Mouse (Mus musculus) limb, embryonic 13.5 days (tissue): ENCODE measurements around the gene Mtf2. TPM values are rescaled to one million over a fixed set of nuclear protein-coding genes. Genes with fewer than 3 reads are reported as not detected.
"Not testable (repeated sequence)": the region's sequence is repeated elsewhere in the genome, so short reads cannot be mapped to it uniquely, and the experiment has no call there.

Experiments
- ATAC-seq: fragments of 200-750 bp; cut with Nextera tagmentation; 2 replicates; pipeline ENCODE4 v1.8.0; 2017; ENCODE audit warnings: low read depth, moderate number of reproducible peaks, moderate TSS enrichment; ENCODE audit not compliant: low FRiP score
- H3K27ac ChIP-seq: fragments of 300-500 bp; sonication (generic); 2 replicates; pipeline ENCODE4 v1.5.1; 2015; ENCODE audit warnings: inconsistent platforms, mild to moderate bottlenecking, moderate library complexity
- H3K27me3 ChIP-seq: fragments of 300-500 bp; sonication (generic); 2 replicates; pipeline ENCODE4 v1.6.1; 2015; ENCODE audit warnings: mild to moderate bottlenecking, inconsistent platforms
- H3K36me3 ChIP-seq: fragments of 300-500 bp; sonication (generic); 2 replicates; pipeline ENCODE4 v1.6.1; 2015; ENCODE audit warnings: inconsistent platforms, mild to moderate bottlenecking, moderate library complexity
- H3K4me1 ChIP-seq: fragments of 300-500 bp; sonication (generic); 2 replicates; pipeline ENCODE4 v1.6.1; 2015; ENCODE audit warnings: inconsistent platforms
- H3K4me2 ChIP-seq: fragments of 300-500 bp; sonication (generic); replicated peaks from 2 replicates; pipeline ENCODE4 v1.6.1; 2015; ENCODE audit warnings: inconsistent platforms, mild to moderate bottlenecking, moderate library complexity
- H3K4me3 ChIP-seq: fragments of 300-500 bp; sonication (generic); 2 replicates; pipeline ENCODE4 v1.5.1; 2015; ENCODE audit warnings: moderate library complexity, mild to moderate bottlenecking, inconsistent platforms
- H3K9ac ChIP-seq: fragments of 300-500 bp; sonication (generic); 2 replicates; pipeline ENCODE4 v1.6.1; 2015; ENCODE audit warnings: mild to moderate bottlenecking, inconsistent platforms
- H3K9me3 ChIP-seq: fragments of 300-500 bp; sonication (generic); 2 replicates; pipeline ENCODE4 v1.6.1; 2016; ENCODE audit warnings: inconsistent platforms
- WGBS: fragments of 180-500 bp; shearing (Covaris S2); methylation state at CpG from one replicate; pipeline ENCODE4 v1.1.7; 2015; 5-methylcytosine and 5-hydroxymethylcytosine counted together
- polyA plus RNA-seq: library from polyadenylated mRNA; unstranded; fragments of >200 nt; fragmentation: Nextera tagmentation; extraction: Ambion mirVana; gene quantifications from 2 replicates; pipeline ENCODE4 v1.2.1, GENCODE M21; 2015

Gene Mtf2
- polyA plus RNA-seq, 1 experiment from 2014 or later: 142 TPM

DNA sequence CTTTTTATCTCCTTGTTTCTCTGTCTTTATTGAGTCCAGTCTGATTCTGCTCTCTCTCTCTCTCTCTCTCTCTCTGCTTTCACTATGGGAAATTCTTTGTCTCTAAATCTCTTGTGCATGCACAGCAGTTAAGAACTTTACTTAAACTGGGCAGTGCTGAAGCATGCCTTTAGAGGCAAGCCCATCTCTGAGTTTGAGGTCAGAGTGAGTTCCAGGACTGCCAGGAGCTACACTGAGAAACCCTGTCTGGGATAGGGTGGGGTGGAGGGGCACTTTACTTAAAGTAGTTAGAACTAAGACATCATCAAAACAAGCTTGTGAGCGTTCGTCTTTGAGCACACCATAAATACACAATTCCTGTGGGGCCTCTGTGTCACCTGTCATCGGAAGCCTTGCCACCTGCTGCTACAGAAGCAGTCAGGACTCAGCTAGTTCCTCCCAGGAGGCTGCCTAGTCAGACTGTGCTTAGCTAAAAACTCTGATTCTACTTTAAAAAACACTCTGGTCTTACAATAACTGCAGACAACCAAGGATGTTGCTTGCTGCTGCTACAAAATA lies 15.7 kb upstream of the Mtf2 start:
- no peak overlapping the region for H3K27ac ChIP-seq
- no peak for ATAC-seq
- H3K9ac ChIP-seq: no peak overlapping the region
- no peaks in the 10 kb centered on the region for H3K9me3 ChIP-seq
- no peak overlapping the region for H3K4me2 ChIP-seq
- H3K27me3 ChIP-seq: no peaks in the 10 kb centered on the region
- no peaks in the 10 kb centered on the region for H3K4me1 ChIP-seq
- no peak overlapping the region for H3K4me3 ChIP-seq
- WGBS: 7% methylated on average over 3 of the region's 3 CpGs
- no peaks in the 10 kb centered on the region for H3K36me3 ChIP-seq

DNA sequence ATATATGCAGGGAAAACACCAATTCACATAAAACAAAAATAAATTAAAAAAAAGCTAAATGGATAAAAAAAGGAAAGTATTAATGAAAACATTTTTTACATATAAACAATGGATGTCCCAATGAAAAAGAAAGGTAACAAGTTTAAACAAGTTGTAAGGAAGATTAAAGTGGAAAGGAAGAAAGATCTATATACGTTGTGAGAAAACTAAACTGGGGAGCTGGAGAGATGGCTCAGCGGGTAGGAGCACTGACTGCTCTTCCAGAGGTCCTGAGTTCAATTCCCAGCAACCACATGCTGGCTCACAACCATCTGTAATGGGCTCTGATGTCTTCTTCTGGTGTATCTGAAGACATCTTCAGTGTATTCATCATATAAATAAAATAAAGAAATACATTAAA lies 14.4 kb upstream of the Mtf2 start:
- H3K9me3 ChIP-seq: no peaks in the 10 kb centered on the region
- WGBS: 88% methylated on average over 2 of the region's 2 CpGs

DNA sequence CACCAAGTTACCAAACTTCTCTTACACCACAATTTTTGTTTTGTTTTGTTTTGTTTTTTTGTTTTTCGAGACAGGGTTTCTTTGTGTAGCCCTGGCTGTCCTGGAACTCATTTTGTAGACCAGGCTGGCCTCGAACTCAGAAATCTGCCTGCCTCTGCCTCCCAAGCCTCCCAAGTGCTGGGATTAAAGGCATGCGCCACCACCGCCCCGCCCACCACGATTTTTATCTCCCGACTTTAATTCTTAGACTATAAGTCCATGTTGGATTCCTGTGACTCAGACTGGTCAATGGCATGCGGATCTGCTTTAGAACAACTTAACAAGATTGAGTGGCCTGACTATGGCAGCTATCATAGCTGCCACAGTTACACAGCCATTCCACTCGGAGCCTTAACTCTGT lies 13.7 kb upstream of the Mtf2 start:
- not testable (repeated sequence) for H3K27ac ChIP-seq, H3K4me2 ChIP-seq, H3K9me3 ChIP-seq, H3K36me3 ChIP-seq, H3K9ac ChIP-seq, H3K27me3 ChIP-seq, ATAC-seq, H3K4me3 ChIP-seq, H3K4me1 ChIP-seq
- 90% methylated on average over 9 of the region's 9 CpGs for WGBS

More for the DNA sequence above, 14.4 kb upstream of the Mtf2 start:
- no peak overlapping the region for H3K27ac ChIP-seq
- H3K9ac ChIP-seq: no peak overlapping the region
- no peak for ATAC-seq
- H3K36me3 ChIP-seq: no peaks in the 10 kb centered on the region
- no peaks in the 10 kb centered on the region for H3K4me1 ChIP-seq
- H3K4me2 ChIP-seq: no peak overlapping the region
- no peaks in the 10 kb centered on the region for H3K27me3 ChIP-seq
- no peak overlapping the region for H3K4me3 ChIP-seq

DNA sequence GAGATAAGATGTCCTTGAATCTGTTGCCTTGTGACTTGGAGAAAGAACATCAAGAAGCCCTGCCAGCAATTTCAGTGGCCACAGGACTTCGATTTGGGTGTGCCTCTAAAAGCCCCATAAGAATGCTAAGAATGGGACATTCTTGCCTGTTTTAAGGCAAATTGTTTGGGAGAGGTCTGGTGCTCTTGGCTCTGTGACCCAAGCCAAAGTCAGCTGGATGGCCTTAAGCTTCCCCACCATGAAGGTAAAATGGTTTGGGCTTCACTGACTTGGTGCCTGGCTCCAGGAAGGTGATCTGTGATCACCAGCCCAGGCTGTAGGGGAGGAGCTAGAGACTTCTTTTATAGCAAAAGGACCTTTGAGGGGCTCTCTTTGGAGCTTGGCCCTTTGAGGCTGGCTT lies 13.3 kb upstream of the Mtf2 start:
- Histone ChIP-seq H3K36me3 (no peaks in the 10 kb centered on the region), H3K4me2 (no peak overlapping the region), H3K4me1 (no peaks in the 10 kb centered on the region), H3K9ac (no peak overlapping the region), H3K27me3 (no peaks in the 10 kb centered on the region), H3K9me3 (no peaks in the 10 kb centered on the region), H3K4me3 (no peak overlapping the region), H3K27ac (no peak overlapping the region)
- ATAC-seq: no peak
- WGBS: 91% methylated on average over 1 of the region's 1 CpGs

DNA sequence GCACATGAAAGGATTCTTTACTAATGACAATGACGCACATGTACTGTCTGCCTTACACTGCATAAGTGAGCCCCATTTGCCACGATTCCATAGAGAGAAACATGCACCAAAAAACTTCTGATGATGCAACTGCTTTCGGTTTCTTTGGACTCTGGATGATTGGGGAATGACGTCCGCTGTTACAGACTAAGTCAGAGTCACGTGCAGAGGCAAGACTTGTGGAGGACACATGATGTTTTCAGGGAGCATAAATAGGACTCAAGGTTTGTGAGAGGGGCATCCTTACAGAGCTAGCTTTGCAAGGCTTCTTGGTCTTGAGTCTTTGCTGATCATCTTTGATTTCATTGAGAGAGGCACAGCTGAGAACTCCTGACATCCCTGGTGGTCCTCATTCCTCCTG lies 11.9 kb upstream of the Mtf2 start:
- Histone ChIP-seq H3K9me3 (no peaks in the 10 kb centered on the region), H3K9ac (no peak overlapping the region), H3K4me3 (no peak overlapping the region), H3K4me1 (no peaks in the 10 kb centered on the region), H3K36me3 (no peaks in the 10 kb centered on the region), H3K4me2 (no peak overlapping the region), H3K27ac (no peak overlapping the region), H3K27me3 (no peaks in the 10 kb centered on the region)
- 92% methylated on average over 6 of the region's 6 CpGs for WGBS
- ATAC-seq: no peak

DNA sequence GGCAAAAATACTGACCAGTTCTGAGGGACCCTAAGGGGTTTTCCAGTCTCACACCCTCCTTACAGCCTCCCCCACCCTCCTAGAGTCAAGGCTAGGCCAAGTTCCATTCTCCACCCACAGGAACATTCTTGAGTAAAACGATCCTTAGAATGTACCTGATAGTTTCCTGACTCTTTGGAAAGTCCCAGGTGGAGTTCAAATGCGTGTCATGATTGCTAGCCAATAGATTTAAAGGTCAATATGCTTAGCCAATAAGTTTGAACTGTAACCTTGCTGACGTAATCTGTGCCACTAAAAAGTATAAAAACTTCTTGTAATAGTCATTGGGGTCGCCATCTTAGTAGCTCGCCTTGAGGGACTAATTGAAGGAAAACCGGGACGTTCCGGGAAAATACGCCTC lies 5.1 kb upstream of the Mtf2 start:
- Histone ChIP-seq H3K9me3 (no peaks in the 10 kb centered on the region), H3K4me3 (no peak overlapping the region), H3K9ac (no peak overlapping the region), H3K36me3 (no peaks in the 10 kb centered on the region), H3K27me3 (no peaks in the 10 kb centered on the region), H3K4me2 (no peak overlapping the region), H3K4me1 (no peaks in the 10 kb centered on the region), H3K27ac (no peak overlapping the region)
- 92% methylated on average over 9 of the region's 9 CpGs for WGBS
- no peak for ATAC-seq

DNA sequence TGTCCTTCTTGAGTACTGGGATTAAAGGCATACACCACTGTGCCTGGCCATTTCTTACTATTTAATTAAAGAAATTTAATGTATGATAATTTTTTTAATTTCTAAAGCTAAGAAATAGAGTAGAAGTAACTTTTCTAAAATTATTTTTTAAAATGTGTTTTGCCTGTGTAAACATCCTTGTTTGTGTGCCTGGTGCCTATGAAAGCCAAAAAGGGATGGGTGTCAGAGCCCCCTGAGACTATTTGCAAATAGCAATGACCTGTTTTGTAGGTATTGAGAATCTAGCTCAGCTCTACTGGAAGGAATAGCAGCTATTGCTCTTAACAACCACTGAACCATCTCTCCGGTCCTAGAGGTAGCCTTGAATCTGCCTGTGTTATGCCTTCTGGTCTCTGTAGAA lies 6.8 kb downstream of the Mtf2 start:
- H3K36me3 ChIP-seq: peaks cover 84% of the 10 kb centered on the region
- 100% methylated on average over 1 of the region's 1 CpGs for WGBS
- no peak overlapping the region for H3K9ac ChIP-seq

DNA sequence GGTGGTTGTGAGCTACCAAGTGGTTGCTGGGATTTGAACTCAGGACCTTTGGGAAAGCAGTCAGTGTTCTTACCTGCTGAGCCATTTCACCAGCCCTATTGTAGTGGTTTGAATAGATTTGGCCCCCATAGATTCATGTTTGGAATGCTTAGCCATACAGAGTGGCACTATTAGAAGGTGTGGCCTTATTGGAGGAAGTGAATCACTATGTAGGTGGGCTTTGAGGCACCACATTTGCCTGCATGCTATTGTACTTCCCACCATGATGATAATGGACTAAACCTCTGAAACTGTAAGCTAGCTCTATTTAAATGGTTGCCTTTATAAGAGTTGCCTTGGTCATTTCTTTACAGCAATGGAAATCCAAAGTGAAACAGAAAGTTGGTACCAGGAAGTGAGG lies 10.8 kb downstream of the Mtf2 start:
- no peaks in the 10 kb centered on the region for H3K27me3 ChIP-seq
- H3K36me3 ChIP-seq: peaks cover 69% of the 10 kb centered on the region
- no peak for ATAC-seq

More for the DNA sequence above, 6.8 kb downstream of the Mtf2 start:
- Histone ChIP-seq H3K4me1 (peaks cover 6% of the 10 kb centered on the region), H3K4me2 (no peak overlapping the region), H3K4me3 (no peak overlapping the region), H3K27ac (no peak overlapping the region), H3K27me3 (no peaks in the 10 kb centered on the region), H3K9me3 (peaks cover 5% of the 10 kb centered on the region; the same call in 1 of the 2 replicates)
- no peak for ATAC-seq

DNA sequence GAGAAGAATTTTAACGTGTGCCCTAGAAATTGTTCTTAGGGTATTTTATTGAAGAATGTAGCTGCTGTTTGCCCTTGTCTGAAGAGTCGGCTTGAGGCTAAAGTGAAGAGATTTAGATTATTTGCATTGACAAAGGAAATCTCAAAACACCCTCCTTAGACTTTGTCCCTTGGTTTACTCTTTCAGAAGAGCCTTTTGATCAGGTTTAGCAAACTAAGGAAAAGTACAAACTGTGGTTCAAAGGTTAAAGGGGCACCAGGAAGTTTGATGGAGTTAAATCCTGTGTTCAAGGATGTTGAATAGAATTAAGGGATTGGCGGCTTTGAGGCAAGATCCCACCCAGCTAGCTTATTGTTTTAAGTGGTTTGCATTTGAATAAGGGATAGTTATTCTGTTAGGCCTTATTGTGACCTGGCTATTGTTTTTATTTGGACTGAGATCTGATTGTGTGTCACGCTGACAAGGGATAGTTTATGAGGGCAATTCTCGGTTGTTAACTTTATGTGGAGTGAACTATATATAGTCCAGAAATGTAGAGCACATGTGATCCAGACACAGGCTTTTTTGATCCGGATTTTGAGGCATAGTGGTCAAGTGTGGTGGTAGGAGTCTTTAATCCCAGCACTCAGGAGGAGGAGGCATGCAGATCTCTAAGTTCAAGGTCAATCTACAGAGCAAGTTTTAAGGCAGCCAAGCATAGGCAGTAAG lies 11.5 kb downstream of the Mtf2 start:
- 76% methylated on average over 6 of the region's 6 CpGs for WGBS
- no peak overlapping the region for H3K4me2 ChIP-seq
- H3K9me3 ChIP-seq: peaks cover 5% of the 10 kb centered on the region; the same call in 1 of the 2 replicates
- no peak overlapping the region for H3K9ac ChIP-seq
- ATAC-seq: no peak
- H3K27me3 ChIP-seq: no peaks in the 10 kb centered on the region
- H3K27ac ChIP-seq: no peak overlapping the region
- H3K4me1 ChIP-seq: no peaks in the 10 kb centered on the region
- peaks cover 67% of the 10 kb centered on the region for H3K36me3 ChIP-seq
- H3K4me3 ChIP-seq: no peak overlapping the region

More for the DNA sequence above, 10.8 kb downstream of the Mtf2 start:
- Histone ChIP-seq H3K4me2 (no peak overlapping the region), H3K9ac (no peak overlapping the region), H3K4me3 (no peak overlapping the region), H3K4me1 (no peaks in the 10 kb centered on the region), H3K27ac (no peak overlapping the region), H3K9me3 (peaks cover 5% of the 10 kb centered on the region; the same call in 1 of the 2 replicates)

DNA sequence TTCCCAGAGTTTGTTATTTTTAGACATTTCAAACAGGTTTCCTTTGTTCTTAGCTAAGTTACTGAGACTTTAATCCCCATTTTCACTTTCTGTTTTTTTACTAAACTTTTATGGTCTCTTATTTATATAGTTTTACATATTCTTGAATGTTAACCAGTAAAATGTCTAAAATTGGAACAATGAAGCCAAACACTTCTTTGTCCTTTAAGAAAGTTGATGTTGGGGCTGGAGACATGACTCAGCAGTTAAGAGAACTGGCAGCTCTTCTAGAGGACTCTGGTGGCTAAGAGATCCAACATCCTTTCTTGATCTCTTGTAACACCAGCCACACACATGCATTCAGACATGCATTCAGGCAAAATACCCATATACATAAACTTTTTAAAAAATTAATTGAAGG lies 14.1 kb downstream of the Mtf2 start:
- Histone ChIP-seq H3K4me1 (no peaks in the 10 kb centered on the region), H3K27ac (no peak overlapping the region), H3K4me2 (no peak overlapping the region), H3K36me3 (peaks cover 65% of the 10 kb centered on the region), H3K4me3 (no peak overlapping the region), H3K9me3 (peaks cover 5% of the 10 kb centered on the region; the same call in 1 of the 2 replicates), H3K9ac (no peak overlapping the region), H3K27me3 (no peaks in the 10 kb centered on the region)
- ATAC-seq: no peak

DNA sequence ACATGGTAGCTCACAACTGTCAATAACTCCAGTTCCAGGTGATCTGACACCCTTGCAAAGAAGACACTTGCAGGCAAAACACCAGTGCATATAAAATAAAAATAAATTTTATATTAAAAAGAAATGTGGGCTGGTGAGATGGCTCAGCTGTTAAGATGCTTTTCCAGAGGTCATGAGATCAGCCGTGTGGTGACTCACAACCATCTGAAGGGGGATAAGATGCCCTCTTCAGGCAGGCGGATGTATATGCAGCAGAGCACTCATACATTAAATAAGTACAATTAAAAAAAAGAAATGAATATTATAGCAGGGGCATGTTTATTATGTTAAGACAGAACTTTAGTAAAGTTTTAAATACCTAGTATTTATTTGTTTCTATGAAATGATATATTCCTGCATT lies 16.9 kb downstream of the Mtf2 start:
- no peak for ATAC-seq
- Histone ChIP-seq H3K9me3 (no peaks in the 10 kb centered on the region), H3K4me3 (no peak overlapping the region), H3K9ac (no peak overlapping the region), H3K36me3 (peaks cover 61% of the 10 kb centered on the region), H3K4me2 (no peak overlapping the region), H3K27ac (no peak overlapping the region), H3K4me1 (no peaks in the 10 kb centered on the region), H3K27me3 (no peaks in the 10 kb centered on the region)
- 47% methylated on average over 2 of the region's 2 CpGs for WGBS

DNA sequence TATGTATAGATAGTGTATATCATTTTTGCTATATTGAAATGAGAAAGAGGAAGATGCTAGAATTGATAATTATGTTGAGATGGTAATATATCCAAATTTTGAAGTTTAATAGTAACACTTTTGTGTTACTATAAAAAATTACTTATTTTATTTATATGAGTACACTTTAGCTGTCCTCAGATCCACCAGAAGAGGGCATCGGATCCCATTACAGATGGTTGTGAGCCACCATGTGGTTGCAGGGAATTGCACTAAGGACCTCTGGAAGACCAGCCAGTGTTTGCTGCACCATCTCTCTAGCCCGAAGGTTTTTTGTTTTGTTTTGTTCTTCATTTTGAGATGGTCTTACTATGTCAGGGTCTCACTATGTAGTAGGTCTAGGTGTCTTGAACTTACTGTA lies 20.0 kb downstream of the Mtf2 start:
- Histone ChIP-seq H3K9me3 (no peaks in the 10 kb centered on the region), H3K4me3 (no peak overlapping the region), H3K9ac (no peak overlapping the region), H3K4me2 (no peak overlapping the region), H3K36me3 (peaks cover 70% of the 10 kb centered on the region), H3K27me3 (no peaks in the 10 kb centered on the region), H3K4me1 (no peaks in the 10 kb centered on the region), H3K27ac (no peak overlapping the region)
- 92% methylated on average over 2 of the region's 2 CpGs for WGBS
- ATAC-seq: no peak

DNA sequence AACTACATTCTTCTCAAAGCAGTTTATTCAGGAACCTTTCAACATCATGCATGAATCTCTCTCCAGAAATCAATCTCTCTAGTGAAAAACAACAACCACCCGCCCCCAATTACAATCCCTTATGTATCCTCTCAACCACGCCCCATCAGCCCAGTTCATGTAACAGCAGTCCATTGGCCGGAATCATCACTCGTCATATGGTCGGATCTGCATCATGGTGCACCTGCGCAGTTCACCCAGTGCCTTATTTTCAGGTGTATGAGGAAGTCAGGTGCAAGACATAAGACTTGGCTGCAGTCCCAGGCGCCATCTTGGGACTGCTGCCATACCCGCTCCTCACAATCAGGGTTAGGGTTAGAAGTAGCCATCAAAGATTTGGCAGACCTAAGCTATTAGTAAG lies 27.3 kb downstream of the Mtf2 start:
- not testable (repeated sequence) for ATAC-seq, H3K27me3 ChIP-seq, H3K9me3 ChIP-seq, H3K27ac ChIP-seq, H3K4me2 ChIP-seq, H3K4me3 ChIP-seq, H3K4me1 ChIP-seq, H3K9ac ChIP-seq
- peaks cover 70% of the 10 kb centered on the region for H3K36me3 ChIP-seq
- 96% methylated on average over 8 of the region's 8 CpGs for WGBS
